Mouse (Mus musculus): ENCODE measurements around the gene Sbsn. TPM values are rescaled to one million over a fixed set of nuclear protein-coding genes. Genes with fewer than 3 reads are reported as not detected.

Gene Sbsn
- total RNA-seq (2014; rRNA removed) (2.4 and 4.0 TPM in 2 replicates), polyA plus RNA-seq (2015; fragmentation: Nextera tagmentation; extraction: Ambion mirVana) (1.8 and 4.1 TPM in 2 replicates)

DNA sequence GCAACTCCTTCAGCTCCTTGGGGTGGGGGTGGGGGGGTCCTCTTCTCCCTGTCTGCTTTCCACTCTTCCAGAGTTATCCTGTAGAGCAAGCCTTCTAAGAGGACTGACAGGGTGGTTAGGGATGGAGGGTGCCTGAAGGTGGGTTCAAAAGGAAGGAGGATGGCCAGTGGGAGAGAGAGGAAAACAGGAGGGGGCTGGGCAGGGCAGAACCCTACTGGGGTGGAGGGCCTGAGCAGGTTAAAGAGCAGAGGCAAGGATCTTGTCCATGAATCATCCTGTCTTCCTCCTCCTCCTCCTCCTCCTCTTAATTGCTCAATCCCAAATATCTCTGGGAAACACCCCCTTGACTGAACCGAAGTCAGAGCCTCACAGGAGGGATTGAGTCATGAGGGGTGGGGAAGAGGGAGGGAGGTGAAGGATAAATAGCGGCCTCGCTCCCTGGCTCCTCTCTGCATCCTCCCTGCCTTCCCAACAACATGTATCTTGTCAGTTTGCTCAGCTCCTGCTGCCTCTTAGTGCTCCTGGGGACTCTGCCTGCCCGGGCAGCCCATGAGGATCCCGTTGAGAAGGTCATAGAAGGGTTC is at the start of gene Sbsn:
TSS of gene Sbsn (plus strand) at position 386 of the 584 bp plus-strand sequence.
- ATAC-seq (ENCODE audit: low FRiP score) (no peak), DNase-seq (ENCODE audit: low spot score) (no peak)
- Histone ChIP-seq H3K9me3 (ENCODE audit: low read length) (0 out of 2 replicates have a peak, but pooled peaks cover 7% of the 10 kb centered on the region), H3K4me1 (ENCODE audit: insufficient read depth, low read length) (no peaks in the 10 kb centered on the region), H3K27ac (ENCODE audit: low read depth, low read length) (no peak within 1 kb of the TSS), H3K4me2 (ENCODE audit: low read depth, low read length, poor library complexity, severe bottlenecking) (no peak within 1 kb of the TSS), H3K36me3 (ENCODE audit: insufficient read depth, low read length) (peaks cover 11% of the 10 kb centered on the region), H3K27me3 (ENCODE audit: insufficient read depth, low read length) (no peaks in the 10 kb centered on the region), H3K9ac (replicated peaks; ENCODE audit: low read length, poor library complexity, severe bottlenecking) (no peak within 1 kb of the TSS), H3K4me3 (ENCODE audit: low read depth, low read length) (no peak within 1 kb of the TSS)
- TF ChIP-seq CTCF (IDR thresholded peaks at IDR 0.05): no peak
- 75% methylated on average over 5 of the region's 5 CpGs for WGBS

DNA sequence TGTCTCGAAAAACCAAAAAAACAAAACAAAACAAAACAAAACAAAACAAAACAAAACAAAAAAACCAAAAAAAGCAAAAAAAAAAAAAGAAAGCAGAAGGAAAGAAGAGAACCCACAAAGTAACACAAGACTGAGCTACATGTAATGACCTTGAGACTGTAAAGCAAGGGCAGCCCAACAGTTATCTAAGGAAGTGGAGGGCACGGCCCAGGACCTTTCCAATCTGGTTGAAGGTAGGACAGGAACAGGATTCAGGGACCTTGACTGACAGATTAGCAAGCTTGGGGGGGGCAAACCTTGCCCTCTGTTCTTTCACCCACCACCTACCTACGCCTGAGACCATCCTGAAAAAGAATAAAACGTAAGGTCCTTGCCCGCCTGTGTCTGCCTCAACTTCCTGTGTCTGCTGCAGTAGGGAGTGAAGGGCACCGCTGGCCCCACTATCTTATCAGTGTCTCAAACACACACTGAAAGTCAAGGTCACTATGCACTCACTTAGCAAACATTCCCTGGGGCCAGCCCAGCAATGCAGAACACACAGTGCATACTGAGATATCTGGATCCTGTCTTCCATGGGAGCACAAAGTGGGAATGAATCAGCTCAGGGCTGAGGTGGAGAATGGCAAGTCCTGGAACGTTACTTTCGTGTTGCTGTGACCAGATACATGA is 44.9 kb upstream of the Sbsn start:
- no peak for ATAC-seq (ENCODE audit: low FRiP score)
- no peaks in the 10 kb centered on the region for H3K9me3 ChIP-seq (ENCODE audit: low read length)
- no peak for TF ChIP-seq CTCF (IDR thresholded peaks at IDR 0.05)
- no peak overlapping the region for H3K9ac ChIP-seq (replicated peaks; ENCODE audit: low read length, poor library complexity, severe bottlenecking)
- no peak for DNase-seq (ENCODE audit: low spot score)
- H3K27me3 ChIP-seq (ENCODE audit: insufficient read depth, low read length): no peaks in the 10 kb centered on the region
- no peak overlapping the region for H3K4me2 ChIP-seq (ENCODE audit: low read depth, low read length, poor library complexity, severe bottlenecking)
- no peaks in the 10 kb centered on the region for H3K4me1 ChIP-seq (ENCODE audit: insufficient read depth, low read length)
- WGBS: 85% methylated on average over 8 of the region's 8 CpGs
- H3K27ac ChIP-seq (ENCODE audit: low read depth, low read length): no peak overlapping the region
- no peak overlapping the region for H3K4me3 ChIP-seq (ENCODE audit: low read depth, low read length)
- H3K36me3 ChIP-seq (ENCODE audit: insufficient read depth, low read length): no peaks in the 10 kb centered on the region

DNA sequence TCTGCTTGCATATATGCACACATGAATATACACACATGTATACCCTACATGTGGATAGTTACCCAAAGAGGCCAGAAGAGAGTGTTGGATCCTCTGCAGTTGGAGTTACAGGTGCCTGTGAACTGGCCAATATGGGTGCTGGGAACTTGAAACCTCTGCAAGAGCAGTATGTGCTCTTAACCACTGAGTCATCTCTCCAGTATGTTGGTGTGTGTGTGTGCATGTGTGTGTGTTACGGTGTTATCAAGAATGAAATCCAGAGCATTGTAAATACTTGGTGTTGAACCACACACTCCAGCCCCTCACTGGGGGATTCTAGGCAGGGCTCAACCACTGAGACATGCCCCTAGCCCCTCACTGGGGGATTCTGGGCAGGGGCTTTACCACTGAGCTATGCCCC is 43.8 kb upstream of the Sbsn start:
- no peaks in the 10 kb centered on the region for H3K9me3 ChIP-seq (ENCODE audit: low read length)
- WGBS: 100% methylated on average over 1 of the region's 1 CpGs
- no peak overlapping the region for H3K27ac ChIP-seq (ENCODE audit: low read depth, low read length)
- no peak overlapping the region for H3K4me2 ChIP-seq (ENCODE audit: low read depth, low read length, poor library complexity, severe bottlenecking)
- no peak overlapping the region for H3K4me3 ChIP-seq (ENCODE audit: low read depth, low read length)
- H3K36me3 ChIP-seq (ENCODE audit: insufficient read depth, low read length): no peaks in the 10 kb centered on the region
- DNase-seq (ENCODE audit: low spot score) (no peak), ATAC-seq (ENCODE audit: low FRiP score) (no peak)
- H3K9ac ChIP-seq (replicated peaks; ENCODE audit: low read length, poor library complexity, severe bottlenecking): no peak overlapping the region
- no peaks in the 10 kb centered on the region for H3K27me3 ChIP-seq (ENCODE audit: insufficient read depth, low read length)
- TF ChIP-seq CTCF (IDR thresholded peaks at IDR 0.05): no peak
- no peaks in the 10 kb centered on the region for H3K4me1 ChIP-seq (ENCODE audit: insufficient read depth, low read length)

GRCm38 (mm10) chr7:30711942-30712341 is 39.3 kb upstream of the Sbsn start, which contains the start of gene Atp4a:
Gene Atp4a (plus strand): TSS chr7:30712209.
- Histone ChIP-seq H3K36me3 (ENCODE audit: insufficient read depth, low read length) (no peaks in the 10 kb centered on the region), H3K27ac (ENCODE audit: low read depth, low read length) (no peak within 1 kb of the TSS), H3K9me3 (ENCODE audit: low read length) (no peaks in the 10 kb centered on the region), H3K4me2 (ENCODE audit: low read depth, low read length, poor library complexity, severe bottlenecking) (no peak within 1 kb of the TSS), H3K27me3 (ENCODE audit: insufficient read depth, low read length) (peaks cover 9% of the 10 kb centered on the region), H3K9ac (replicated peaks; ENCODE audit: low read length, poor library complexity, severe bottlenecking) (no peak within 1 kb of the TSS), H3K4me3 (ENCODE audit: low read depth, low read length) (no peak within 1 kb of the TSS), H3K4me1 (ENCODE audit: insufficient read depth, low read length) (no peaks in the 10 kb centered on the region)
- WGBS: 76% methylated on average over 3 of the region's 3 CpGs
- no peak for TF ChIP-seq CTCF (IDR thresholded peaks at IDR 0.05)
- no peak for ATAC-seq (ENCODE audit: low FRiP score)
- DNase-seq (ENCODE audit: low spot score): no peak

GRCm38 (mm10) chr7:30717006-30717715 is 34.1 kb upstream of the Sbsn start:
- Histone ChIP-seq H3K36me3 (ENCODE audit: insufficient read depth, low read length) (no peaks in the 10 kb centered on the region), H3K9ac (replicated peaks; ENCODE audit: low read length, poor library complexity, severe bottlenecking) (0 out of 2 replicates have a peak overlapping the region, but pooled peaks have one; percentile 19), H3K4me3 (ENCODE audit: low read depth, low read length) (peak overlapping the region; percentile 36), H3K4me1 (ENCODE audit: insufficient read depth, low read length) (0 out of 2 replicates have a peak, but pooled peaks cover 3% of the 10 kb centered on the region), H3K27ac (ENCODE audit: low read depth, low read length) (no peak overlapping the region), H3K4me2 (ENCODE audit: low read depth, low read length, poor library complexity, severe bottlenecking) (peak overlapping the region; percentile 62), H3K9me3 (ENCODE audit: low read length) (no peaks in the 10 kb centered on the region), H3K27me3 (ENCODE audit: insufficient read depth, low read length) (peaks cover 18% of the 10 kb centered on the region)
- WGBS: 2% methylated on average over 43 of the region's 43 CpGs
- peak; percentile 91 for ATAC-seq (ENCODE audit: low FRiP score)
- peak; percentile 84 for DNase-seq (ENCODE audit: low spot score)
- TF ChIP-seq CTCF (IDR thresholded peaks at IDR 0.05): no peak

DNA sequence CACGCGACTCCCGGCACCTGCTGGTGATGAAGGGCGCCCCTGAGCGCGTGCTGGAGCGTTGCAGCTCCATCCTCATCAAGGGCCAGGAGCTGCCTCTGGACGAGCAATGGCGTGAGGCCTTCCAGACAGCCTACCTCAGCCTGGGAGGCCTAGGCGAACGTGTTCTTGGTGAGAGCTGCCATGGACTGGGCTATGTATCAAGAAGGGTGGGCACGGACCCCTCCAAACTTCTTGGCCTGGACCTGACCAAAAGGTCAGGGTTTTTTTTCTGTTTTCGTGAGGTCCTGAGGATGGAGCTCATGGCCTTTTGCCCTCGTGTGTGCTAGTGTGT is 33.6 kb upstream of the Sbsn start:
- H3K9ac ChIP-seq (replicated peaks; ENCODE audit: low read length, poor library complexity, severe bottlenecking): peak overlapping the region; percentile 50; the same call in 1 of the 2 replicates
- H3K9me3 ChIP-seq (ENCODE audit: low read length): no peaks in the 10 kb centered on the region
- 0 out of 2 replicates have a peak, but pooled peaks cover 3% of the 10 kb centered on the region for H3K4me1 ChIP-seq (ENCODE audit: insufficient read depth, low read length)
- H3K27ac ChIP-seq (ENCODE audit: low read depth, low read length): no peak overlapping the region
- H3K4me2 ChIP-seq (ENCODE audit: low read depth, low read length, poor library complexity, severe bottlenecking): peak overlapping the region; percentile 62
- H3K4me3 ChIP-seq (ENCODE audit: low read depth, low read length): peak overlapping the region; percentile 36
- 9% methylated on average over 14 of the region's 14 CpGs for WGBS
- no peaks in the 10 kb centered on the region for H3K36me3 ChIP-seq (ENCODE audit: insufficient read depth, low read length)
- peak; percentile 10; the same call in 1 of the 2 replicates for TF ChIP-seq CTCF (IDR thresholded peaks at IDR 0.05)
- H3K27me3 ChIP-seq (ENCODE audit: insufficient read depth, low read length): peaks cover 18% of the 10 kb centered on the region
- ATAC-seq (ENCODE audit: low FRiP score): no peak
- no peak for DNase-seq (ENCODE audit: low spot score)
